Mouse (Mus musculus): ENCODE results near the gene Gramd4.
A peak's percentile ranks its signal among the peaks of the same experiment; 100 is the strongest.

Gramd4 gene

GRCm38 (mm10) chr15:86057413-86057812 lies at the start of gene Gramd4:
Gene Gramd4, plus strand, starts transcription at chr15:86057695.
- no peak for DNase-seq (ENCODE audit: low spot score in 2 of 2)

- no peak for DNase-seq (ENCODE audit: low spot score in 2 of 2)
These were observed 44.4 kb upstream of the Gramd4 start for GRCm38 (mm10) chr15:86013130-86013529.

GRCm38 (mm10) chr15:86013656-86014055 lies 43.8 kb upstream of the Gramd4 start:
- DNase-seq (ENCODE audit: low spot score in 2 of 2): no peak

GRCm38 (mm10) chr15:86015026-86015425 lies 42.5 kb upstream of the Gramd4 start:
- DNase-seq (ENCODE audit: low spot score in 2 of 2): no peak

GRCm38 (mm10) chr15:86015860-86016541 lies 41.5 kb upstream of the Gramd4 start:
- DNase-seq (ENCODE audit: low spot score in 2 of 2): no peak

- DNase-seq (ENCODE audit: low spot score in 2 of 2): no peak
These were observed 40.2 kb upstream of the Gramd4 start for GRCm38 (mm10) chr15:86017336-86017735.

GRCm38 (mm10) chr15:86018753-86019512 lies 38.6 kb upstream of the Gramd4 start:
- no peak for DNase-seq (ENCODE audit: low spot score in 2 of 2)

GRCm38 (mm10) chr15:86020008-86020407 lies 37.5 kb upstream of the Gramd4 start:
- no peak for DNase-seq (ENCODE audit: low spot score in 2 of 2)

- no peak for DNase-seq (ENCODE audit: low spot score in 2 of 2)
These were observed 36.2 kb upstream of the Gramd4 start for GRCm38 (mm10) chr15:86021301-86021700.

- DNase-seq (ENCODE audit: low spot score in 2 of 2): no peak
These were observed 35.5 kb upstream of the Gramd4 start for GRCm38 (mm10) chr15:86021971-86022370.

- DNase-seq (ENCODE audit: low spot score in 2 of 2): no peak
These were observed 29.6 kb upstream of the Gramd4 start for GRCm38 (mm10) chr15:86027871-86028270.

GRCm38 (mm10) chr15:86029981-86030380 lies 27.5 kb upstream of the Gramd4 start:
- no peak for DNase-seq (ENCODE audit: low spot score in 2 of 2)

- DNase-seq (ENCODE audit: low spot score in 2 of 2): peak in 1 of 2 experiments; percentile 76
These were observed 24.7 kb upstream of the Gramd4 start for GRCm38 (mm10) chr15:86032811-86033190.

GRCm38 (mm10) chr15:86033191-86033841 lies 24.2 kb upstream of the Gramd4 start, which contains the start of gene Celsr1:
Gene Celsr1, minus strand, starts transcription at chr15:86033777.
- DNase-seq (ENCODE audit: low spot score in 2 of 2): peak in 1 of 2 experiments; percentile 53

GRCm38 (mm10) chr15:86034021-86034523 lies 23.4 kb upstream of the Gramd4 start:
- peak in 1 of 2 experiments; percentile 49 for DNase-seq (ENCODE audit: low spot score in 2 of 2)

GRCm38 (mm10) chr15:86034781-86035360 lies 22.6 kb upstream of the Gramd4 start:
- DNase-seq (ENCODE audit: low spot score in 2 of 2): no peak

GRCm38 (mm10) chr15:86035913-86036312 lies 21.6 kb upstream of the Gramd4 start:
- DNase-seq (ENCODE audit: low spot score in 2 of 2): no peak

- DNase-seq (ENCODE audit: low spot score in 2 of 2): peak; percentile 51 to 72
These were observed 18.7 kb upstream of the Gramd4 start for GRCm38 (mm10) chr15:86038802-86039201.

- no peak for DNase-seq (ENCODE audit: low spot score in 2 of 2)
These were observed 16.1 kb upstream of the Gramd4 start for GRCm38 (mm10) chr15:86041421-86041820.

- no peak for DNase-seq (ENCODE audit: low spot score in 2 of 2)
These were observed 15.1 kb upstream of the Gramd4 start for GRCm38 (mm10) chr15:86042364-86042763.

GRCm38 (mm10) chr15:86049510-86049909 lies 8.0 kb upstream of the Gramd4 start:
- DNase-seq (ENCODE audit: low spot score in 2 of 2): no peak

- no peak for DNase-seq (ENCODE audit: low spot score in 2 of 2)
These were observed 7.2 kb upstream of the Gramd4 start for GRCm38 (mm10) chr15:86050170-86050743.

Measured in cerebellum, postnatal 4 days (tissue).